Mouse (Mus musculus) cerebellum, postnatal 4 days (tissue): Measurements from ENCODE around the gene Gm7137.
"Not testable (repeated sequence)": the region's sequence is repeated elsewhere in the genome, so short reads cannot be mapped to it uniquely, and the experiment has no call there.

Source experiments
- DNase-seq, 2 experiments: peaks; one replicate each; pipeline ENCODE4 v3.0.0; 2022; ENCODE audit warnings: low spot score in 2 of 2, mixed read lengths in 1 of 2

Gm7137 gene

GRCm38 (mm10) chr10:77752312-77752711 is 35.7 kb downstream of the Gm7137 start:
- DNase-seq: not testable (repeated sequence)

GRCm38 (mm10) chr10:77751254-77751653 is 36.7 kb downstream of the Gm7137 start, which contains the start of gene Gm9736:
TSS of gene Gm9736 (minus strand) at chr10:77751354.
- DNase-seq: not testable (repeated sequence)

- not testable (repeated sequence) for DNase-seq
These were observed 37.3 kb downstream of the Gm7137 start for GRCm38 (mm10) chr10:77750686-77751085.

GRCm38 (mm10) chr10:77741924-77742688 is 45.9 kb downstream of the Gm7137 start, which contains the start of gene Gm18596:
TSS of gene Gm18596 (minus strand) at chr10:77742638.
- peak in 1 of 2 experiments; percentile 32 for DNase-seq

- DNase-seq: no peak
These were observed 49.1 kb downstream of the Gm7137 start for GRCm38 (mm10) chr10:77738929-77739328.
